Mouse (Mus musculus): Measurements from ENCODE around the gene Pde4d. TPM values are rescaled to one million over a fixed set of nuclear protein-coding genes. Genes with fewer than 3 reads are reported as not detected.
A peak's percentile ranks its signal among the peaks of the same experiment; 100 is the strongest.

Pde4d gene
- total and polyA plus RNA-seq, 2 experiments from 2014 or later: 19.0 to 103 TPM

- Histone ChIP-seq H3K36me3 (ENCODE audit: insufficient read depth, low read length) (no peaks in the 10 kb centered on the region), H3K27me3 (ENCODE audit: insufficient read depth, low read length) (no peaks in the 10 kb centered on the region), H3K27ac (ENCODE audit: low read depth, low read length) (no peak overlapping the region), H3K4me2 (ENCODE audit: low read depth, low read length, poor library complexity, severe bottlenecking) (no peak overlapping the region), H3K9ac (replicated peaks; ENCODE audit: low read length, poor library complexity, severe bottlenecking) (no peak overlapping the region), H3K4me3 (ENCODE audit: low read depth, low read length) (no peak overlapping the region), H3K4me1 (ENCODE audit: insufficient read depth, low read length) (no peaks in the 10 kb centered on the region), H3K9me3 (ENCODE audit: low read length) (no peaks in the 10 kb centered on the region)
- WGBS: 89% methylated on average over 8 of the region's 8 CpGs
- DNase-seq (ENCODE audit: low spot score) (no peak), ATAC-seq (ENCODE audit: low FRiP score) (no peak)
- no peak for TF ChIP-seq CTCF (IDR thresholded peaks at IDR 0.05)
These were observed 618.8 kb downstream of the Pde4d start for GRCm38 (mm10) chr13:109068258-109069219.

DNA sequence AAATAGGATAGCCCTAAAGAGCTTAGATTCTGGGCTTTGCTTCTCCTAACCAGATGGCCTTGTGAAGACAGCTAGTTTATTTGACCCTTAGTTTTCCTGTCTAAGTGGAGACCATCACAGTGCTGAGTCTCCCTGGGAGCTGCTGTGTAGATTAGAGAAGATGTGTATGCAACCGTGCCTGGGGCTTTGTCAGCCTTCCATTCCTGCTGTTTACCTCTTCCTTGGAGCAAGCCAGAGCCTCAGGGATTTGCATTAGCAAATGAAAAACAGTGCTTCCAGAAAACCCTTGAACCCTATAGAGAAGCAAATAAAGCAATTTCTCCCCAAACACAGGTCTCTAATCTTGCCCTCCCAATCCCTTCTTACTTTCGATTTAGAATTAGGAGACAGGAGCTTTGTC, 623.6 kb downstream of the Pde4d start:
- Histone ChIP-seq H3K36me3 (ENCODE audit: insufficient read depth, low read length) (no peaks in the 10 kb centered on the region), H3K4me3 (ENCODE audit: low read depth, low read length) (no peak overlapping the region)
- no peak for ATAC-seq (ENCODE audit: low FRiP score)

DNA sequence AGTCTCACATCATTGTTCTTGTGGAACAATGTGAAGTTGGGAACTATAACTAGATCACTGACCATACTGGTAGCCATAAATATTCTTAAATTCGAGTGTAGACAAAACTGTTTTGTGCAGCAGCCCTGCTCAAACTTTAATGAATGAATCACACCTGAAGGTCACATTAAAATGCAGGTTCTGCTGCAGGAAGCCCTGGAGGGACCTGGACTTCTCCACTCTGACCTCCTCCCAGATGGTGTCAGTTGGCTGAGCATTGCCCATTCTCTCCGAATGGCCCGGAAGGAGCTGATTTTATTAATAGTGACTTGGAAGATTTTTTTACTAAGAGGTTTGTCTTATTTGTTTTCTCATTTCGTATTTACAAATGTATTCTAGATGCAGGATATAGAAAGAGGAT, 624.3 kb downstream of the Pde4d start:
- Histone ChIP-seq H3K4me2 (ENCODE audit: low read depth, low read length, poor library complexity, severe bottlenecking) (no peak overlapping the region), H3K27me3 (ENCODE audit: insufficient read depth, low read length) (no peaks in the 10 kb centered on the region), H3K36me3 (ENCODE audit: insufficient read depth, low read length) (no peaks in the 10 kb centered on the region), H3K27ac (ENCODE audit: low read depth, low read length) (no peak overlapping the region), H3K4me3 (ENCODE audit: low read depth, low read length) (no peak overlapping the region), H3K9me3 (ENCODE audit: low read length) (no peaks in the 10 kb centered on the region), H3K9ac (replicated peaks; ENCODE audit: low read length, poor library complexity, severe bottlenecking) (no peak overlapping the region), H3K4me1 (ENCODE audit: insufficient read depth, low read length) (no peaks in the 10 kb centered on the region)
- 52% methylated on average over 4 of the region's 4 CpGs for WGBS
- ATAC-seq (ENCODE audit: low FRiP score): no peak
- DNase-seq (ENCODE audit: low spot score): no peak
- TF ChIP-seq CTCF (IDR thresholded peaks at IDR 0.05): no peak

More for the DNA sequence above, 623.6 kb downstream of the Pde4d start:
- TF ChIP-seq CTCF (IDR thresholded peaks at IDR 0.05): no peak
- no peak overlapping the region for H3K27ac ChIP-seq (ENCODE audit: low read depth, low read length)
- H3K27me3 ChIP-seq (ENCODE audit: insufficient read depth, low read length): no peaks in the 10 kb centered on the region
- no peaks in the 10 kb centered on the region for H3K4me1 ChIP-seq (ENCODE audit: insufficient read depth, low read length)
- no peak for DNase-seq (ENCODE audit: low spot score)
- H3K4me2 ChIP-seq (ENCODE audit: low read depth, low read length, poor library complexity, severe bottlenecking): no peak overlapping the region
- WGBS: 30% methylated on average over 2 of the region's 2 CpGs
- no peak overlapping the region for H3K9ac ChIP-seq (replicated peaks; ENCODE audit: low read length, poor library complexity, severe bottlenecking)
- H3K9me3 ChIP-seq (ENCODE audit: low read length): no peaks in the 10 kb centered on the region

DNA sequence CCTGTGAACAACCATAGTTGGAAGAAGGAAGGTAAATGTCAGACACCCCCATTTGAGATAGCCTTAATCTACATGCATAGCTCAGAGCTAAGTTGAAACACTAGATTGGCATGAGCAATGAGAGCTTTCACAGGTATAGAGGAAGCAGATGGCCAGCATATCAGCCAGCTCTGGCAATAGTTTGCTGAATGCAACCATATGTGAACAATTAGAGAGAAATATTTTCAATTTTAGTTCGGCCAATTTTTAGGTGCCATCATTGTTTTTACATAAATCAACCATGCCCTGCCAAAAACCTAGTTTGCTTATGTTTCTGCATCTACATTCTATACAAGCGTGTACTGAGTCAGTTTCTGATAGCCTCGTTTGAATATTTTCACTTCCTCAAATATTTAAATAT, 642.9 kb downstream of the Pde4d start:
- no peaks in the 10 kb centered on the region for H3K4me1 ChIP-seq (ENCODE audit: insufficient read depth, low read length)
- H3K9ac ChIP-seq (replicated peaks; ENCODE audit: low read length, poor library complexity, severe bottlenecking): no peak overlapping the region
- no peak overlapping the region for H3K27ac ChIP-seq (ENCODE audit: low read depth, low read length)
- ATAC-seq (ENCODE audit: low FRiP score) (no peak), DNase-seq (ENCODE audit: low spot score) (no peak)
- H3K9me3 ChIP-seq (ENCODE audit: low read length): no peaks in the 10 kb centered on the region
- H3K4me3 ChIP-seq (ENCODE audit: low read depth, low read length): no peak overlapping the region
- H3K27me3 ChIP-seq (ENCODE audit: insufficient read depth, low read length): no peaks in the 10 kb centered on the region
- WGBS: 92% methylated on average over 3 of the region's 3 CpGs
- H3K4me2 ChIP-seq (ENCODE audit: low read depth, low read length, poor library complexity, severe bottlenecking): no peak overlapping the region
- no peaks in the 10 kb centered on the region for H3K36me3 ChIP-seq (ENCODE audit: insufficient read depth, low read length)
- no peak for TF ChIP-seq CTCF (IDR thresholded peaks at IDR 0.05)

- no peak overlapping the region for H3K9ac ChIP-seq (replicated peaks; ENCODE audit: low read length, poor library complexity, severe bottlenecking)
- no peaks in the 10 kb centered on the region for H3K4me1 ChIP-seq (ENCODE audit: insufficient read depth, low read length)
- H3K4me3 ChIP-seq (ENCODE audit: low read depth, low read length): no peak overlapping the region
- DNase-seq (ENCODE audit: low spot score) (no peak), ATAC-seq (ENCODE audit: low FRiP score) (no peak)
- H3K36me3 ChIP-seq (ENCODE audit: insufficient read depth, low read length): no peaks in the 10 kb centered on the region
- no peak overlapping the region for H3K27ac ChIP-seq (ENCODE audit: low read depth, low read length)
- no peaks in the 10 kb centered on the region for H3K27me3 ChIP-seq (ENCODE audit: insufficient read depth, low read length)
- WGBS: 82% methylated on average over 2 of the region's 2 CpGs
- TF ChIP-seq CTCF (IDR thresholded peaks at IDR 0.05): no peak
- no peak overlapping the region for H3K4me2 ChIP-seq (ENCODE audit: low read depth, low read length, poor library complexity, severe bottlenecking)
- H3K9me3 ChIP-seq (ENCODE audit: low read length): no peaks in the 10 kb centered on the region
These were observed 646.9 kb downstream of the Pde4d start for GRCm38 (mm10) chr13:109096654-109097053.

DNA sequence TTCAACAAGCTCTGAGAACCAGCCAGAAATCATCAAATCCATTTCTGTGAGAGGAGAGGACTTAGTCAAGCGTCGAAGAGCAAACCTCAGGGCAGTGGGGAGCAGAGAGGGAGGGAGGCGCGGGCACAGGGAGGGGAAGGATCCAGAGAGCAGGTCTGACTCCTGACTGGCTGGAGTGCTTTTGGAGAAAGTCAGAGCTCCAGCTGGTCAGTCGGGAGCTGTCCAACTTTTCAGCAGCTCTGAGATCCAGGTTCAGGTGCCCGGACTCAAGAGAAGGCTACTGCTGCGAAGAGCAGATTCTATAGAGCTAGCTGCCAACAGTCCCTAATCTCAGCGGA, 666.2 kb downstream of the Pde4d start:
- Histone ChIP-seq H3K9ac (replicated peaks; ENCODE audit: low read length, poor library complexity, severe bottlenecking) (peak overlapping the region; percentile 67), H3K27me3 (ENCODE audit: insufficient read depth, low read length) (no peaks in the 10 kb centered on the region), H3K4me3 (ENCODE audit: low read depth, low read length) (peak overlapping the region; percentile 67), H3K27ac (ENCODE audit: low read depth, low read length) (0 out of 2 replicates have a peak overlapping the region, but pooled peaks have one; percentile 59), H3K4me1 (ENCODE audit: insufficient read depth, low read length) (no peaks in the 10 kb centered on the region), H3K9me3 (ENCODE audit: low read length) (no peaks in the 10 kb centered on the region), H3K4me2 (ENCODE audit: low read depth, low read length, poor library complexity, severe bottlenecking) (peak overlapping the region; percentile 91), H3K36me3 (ENCODE audit: insufficient read depth, low read length) (no peaks in the 10 kb centered on the region)
- ATAC-seq (ENCODE audit: low FRiP score) (peak; percentile 57), DNase-seq (ENCODE audit: low spot score) (peak; percentile 74)
- WGBS: under 1% methylated on average over 8 of the region's 8 CpGs
- TF ChIP-seq CTCF (IDR thresholded peaks at IDR 0.05): no peak
